Mouse (Mus musculus): Measurements from ENCODE around the gene Hmg20b.

Gene Hmg20b

DNA sequence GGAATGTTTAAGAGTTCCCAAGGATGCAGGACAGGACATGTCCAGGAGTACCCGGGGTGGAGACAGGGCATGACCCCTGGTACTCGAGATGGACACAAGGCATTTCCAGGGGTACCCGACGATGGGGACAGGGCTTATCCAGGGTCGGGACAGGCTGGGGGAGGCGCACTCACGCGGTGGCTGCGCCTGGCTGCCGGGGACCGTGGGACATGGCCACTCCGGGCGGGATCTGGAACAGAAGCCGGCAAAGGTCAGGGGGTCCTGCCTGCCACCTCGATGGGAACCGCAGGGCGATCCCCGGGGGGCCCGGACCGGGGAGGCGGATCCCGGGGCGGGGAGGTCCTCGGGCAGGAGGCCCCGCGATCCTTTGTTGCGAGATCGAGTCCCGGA is 324 bp downstream of the Hmg20b start:
- DNase-seq = no peak

DNA sequence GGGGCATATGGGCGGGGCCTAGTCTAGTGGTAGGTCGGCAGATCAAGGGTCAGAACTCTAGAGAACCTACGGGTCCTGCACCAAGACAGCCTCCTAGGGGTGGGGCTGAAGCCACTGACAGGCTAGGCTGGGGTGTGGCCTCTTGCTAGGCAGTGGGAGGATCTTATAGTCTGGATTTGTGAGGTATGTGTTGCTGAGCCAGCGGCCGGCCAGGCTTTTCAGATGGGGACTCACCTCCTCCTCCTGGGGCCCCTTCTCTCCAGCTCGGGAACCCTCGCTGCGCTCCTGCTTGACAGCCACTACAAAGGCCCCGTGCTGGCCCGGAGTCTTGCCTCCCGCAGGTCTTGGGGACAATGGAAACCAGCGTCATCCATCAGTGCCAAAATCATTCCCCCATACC is 1.1 kb downstream of the Hmg20b start:
- DNase-seq = no peak

GRCm38 (mm10) chr10:81346453-81347067 is 3.7 kb downstream of the Hmg20b start:
- DNase-seq = no peak

- no peak for DNase-seq
Measured at GRCm38 (mm10) chr10:81345162-81345534, 5.1 kb downstream of the Hmg20b start.

DNA sequence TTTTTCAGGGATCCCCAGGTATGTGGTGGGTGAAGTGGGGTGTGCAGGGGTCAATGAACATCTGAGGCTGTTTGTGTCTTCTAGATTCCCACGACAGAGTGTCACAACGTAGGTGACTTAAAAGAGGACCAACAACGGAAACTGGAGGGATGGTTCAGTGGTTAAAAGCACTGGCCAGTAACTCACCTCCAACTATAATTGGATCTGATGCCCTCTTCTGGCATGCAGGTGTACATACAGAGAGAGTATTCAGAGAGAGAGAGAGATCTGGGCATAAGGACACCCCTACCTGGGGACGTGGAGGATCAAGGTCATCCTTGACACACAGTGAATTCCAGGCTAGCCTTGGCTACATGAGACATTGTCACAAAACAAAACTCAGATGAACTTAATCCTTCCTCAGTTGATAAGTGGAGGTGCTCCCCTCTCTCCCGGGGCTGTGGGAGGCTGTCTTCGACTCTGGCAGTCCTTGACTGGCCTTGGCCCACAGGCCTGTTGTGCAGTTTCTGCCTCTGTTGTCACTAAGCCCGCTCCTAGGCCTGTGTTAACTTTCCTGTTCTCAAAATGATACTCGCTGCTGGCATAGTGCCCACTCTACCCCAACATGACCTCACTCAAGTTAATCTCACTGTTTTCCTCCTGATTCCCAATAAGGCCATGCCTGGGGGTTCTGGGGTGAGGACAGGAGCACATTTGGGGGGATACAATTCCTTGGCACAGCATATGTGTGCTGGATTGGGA is 5.7 kb downstream of the Hmg20b start:
- DNase-seq = no peak

DNA sequence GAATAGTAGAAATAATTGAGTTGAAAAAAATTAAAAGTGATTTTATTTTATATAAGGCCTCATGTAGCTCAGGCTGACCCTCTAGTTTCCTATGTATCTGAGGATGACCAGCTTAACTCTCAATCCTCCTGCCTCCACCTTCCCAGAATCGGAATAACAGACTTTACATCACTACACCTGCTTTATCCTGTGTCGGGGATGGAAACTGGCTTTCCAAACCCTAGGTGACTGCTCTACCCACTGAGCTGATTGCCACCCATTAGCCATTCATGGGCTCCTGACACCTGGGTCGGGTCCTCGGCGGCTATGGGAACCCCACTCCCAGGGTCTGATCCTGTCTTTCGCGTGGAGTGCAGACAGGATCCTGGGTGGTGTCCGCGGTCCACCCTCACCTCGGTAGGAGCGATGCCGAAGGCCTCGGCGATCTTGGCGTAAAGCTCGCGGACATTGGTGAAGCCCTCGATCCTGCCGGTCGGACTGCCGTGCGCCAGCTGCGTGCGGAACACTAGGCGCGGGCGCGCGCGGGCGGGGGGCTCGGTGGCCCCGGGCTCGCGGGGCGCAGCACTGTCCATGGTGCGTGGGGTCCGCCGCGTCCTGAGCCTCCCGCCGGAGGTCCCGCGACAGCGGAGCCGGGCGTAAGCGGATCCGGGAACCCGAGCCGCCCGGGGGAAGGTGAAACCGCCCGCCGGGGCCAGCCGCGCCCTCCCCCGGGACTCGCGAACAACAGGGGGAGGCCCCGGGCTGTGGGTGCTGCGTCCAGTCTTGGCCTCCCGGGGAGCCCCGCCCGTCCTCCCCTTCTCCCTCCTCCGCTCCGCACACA is 7.4 kb downstream of the Hmg20b start, which contains the start of gene Gipc3:
TSS of gene Gipc3 (minus strand) at position 581 of the 820 bp plus-strand sequence.
- no peak for DNase-seq

DNA sequence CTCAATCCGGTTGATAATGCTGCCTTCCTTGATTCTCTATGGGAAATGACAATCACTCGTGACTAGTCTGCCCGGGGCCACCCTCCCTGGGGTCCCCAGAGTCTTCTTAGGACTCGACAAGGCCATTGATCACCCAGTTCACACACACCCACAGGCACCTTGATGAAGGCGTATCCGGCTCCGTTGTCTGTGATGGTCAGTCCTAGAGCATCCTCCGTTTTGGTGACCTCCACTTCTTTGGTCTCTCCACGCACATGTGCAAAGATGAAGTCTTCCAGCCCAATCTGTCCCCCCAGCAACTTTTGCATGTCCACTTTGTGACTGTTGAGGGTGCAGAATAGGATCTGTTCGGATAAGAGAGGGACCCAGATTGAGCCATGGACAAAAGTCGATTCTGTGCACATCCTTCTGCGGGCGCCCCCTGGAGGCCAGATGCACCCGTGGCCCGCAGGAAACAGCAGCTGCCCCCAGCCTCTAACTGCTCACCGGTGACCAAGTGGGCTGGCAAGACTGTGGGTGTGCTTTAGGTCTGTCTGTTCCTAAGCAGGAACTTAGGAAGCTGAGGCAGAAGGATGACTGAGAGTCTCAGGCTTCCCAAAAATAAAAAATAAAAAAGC is 8.8 kb downstream of the Hmg20b start:
- DNase-seq = peak; percentile 63 to 79

GRCm38 (mm10) chr10:81340551-81341332 is 9.5 kb downstream of the Hmg20b start:
- no peak for DNase-seq

DNA sequence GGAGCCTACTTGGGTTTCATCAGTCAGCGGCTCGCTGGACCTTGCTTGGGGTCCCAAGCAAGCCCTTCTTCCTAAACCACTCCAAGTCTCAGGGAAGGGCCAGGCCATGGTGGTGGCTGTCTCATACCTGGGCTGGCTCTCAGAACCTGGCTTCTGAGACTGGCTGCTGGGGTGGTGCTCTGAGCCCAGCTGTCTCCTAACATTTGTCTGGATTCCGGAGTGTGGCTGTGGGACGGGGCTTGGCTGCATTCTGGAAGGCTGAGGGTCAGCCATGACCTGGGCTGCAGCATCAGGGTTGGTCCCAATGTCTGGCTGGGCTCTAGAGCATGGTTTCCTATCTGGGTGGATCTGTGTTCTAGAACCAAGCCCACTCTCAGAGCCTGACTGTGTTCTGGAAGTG is 13.7 kb downstream of the Hmg20b start:
- no peak for DNase-seq

DNA sequence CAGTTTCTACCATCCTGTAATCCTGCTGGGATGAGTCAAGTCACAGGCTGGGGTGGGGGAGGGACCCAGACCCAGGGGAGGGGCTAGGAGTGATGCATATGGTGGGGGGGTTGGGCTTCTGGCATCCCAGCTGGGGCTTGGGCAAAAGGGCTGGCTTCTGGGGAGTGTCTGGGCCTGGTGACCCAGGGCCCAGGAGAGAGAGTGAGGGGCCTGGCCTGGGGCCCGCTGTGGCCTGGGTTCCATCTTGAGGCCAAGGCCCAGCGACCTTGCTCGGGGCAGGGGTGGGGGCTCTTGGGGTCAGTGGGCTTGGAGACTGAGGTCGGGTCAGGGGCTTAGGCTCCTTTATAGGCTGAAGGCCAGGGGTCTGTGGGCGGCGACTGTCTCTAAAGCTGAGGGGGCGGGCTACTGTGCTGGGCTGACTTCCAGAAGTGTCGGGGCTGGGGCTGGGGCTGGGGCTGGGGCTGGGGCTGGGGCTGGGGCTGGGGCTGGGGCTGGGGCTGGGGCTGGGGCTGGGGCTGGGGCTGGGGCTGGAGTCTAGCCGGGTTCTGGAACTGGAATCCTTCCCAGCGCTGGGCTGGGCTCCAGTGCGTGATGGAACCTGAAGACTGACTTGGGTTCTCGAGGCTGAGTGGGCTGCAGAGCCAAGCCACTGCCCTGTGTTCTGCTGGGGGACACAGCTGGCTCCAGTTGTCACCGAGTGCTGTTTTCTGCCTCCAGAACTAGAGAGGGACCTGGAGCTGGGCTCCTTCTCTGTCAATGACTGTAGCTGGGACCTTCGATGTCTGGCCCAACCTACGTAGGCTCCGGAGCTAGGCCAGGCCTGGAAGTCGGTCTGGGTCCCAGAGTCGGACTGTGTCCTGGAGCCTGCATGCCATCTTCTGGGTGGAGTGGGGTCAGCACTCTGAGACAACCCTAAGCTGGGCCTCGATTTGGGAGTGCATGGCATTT is 14.6 kb downstream of the Hmg20b start:
- no peak for DNase-seq

DNA sequence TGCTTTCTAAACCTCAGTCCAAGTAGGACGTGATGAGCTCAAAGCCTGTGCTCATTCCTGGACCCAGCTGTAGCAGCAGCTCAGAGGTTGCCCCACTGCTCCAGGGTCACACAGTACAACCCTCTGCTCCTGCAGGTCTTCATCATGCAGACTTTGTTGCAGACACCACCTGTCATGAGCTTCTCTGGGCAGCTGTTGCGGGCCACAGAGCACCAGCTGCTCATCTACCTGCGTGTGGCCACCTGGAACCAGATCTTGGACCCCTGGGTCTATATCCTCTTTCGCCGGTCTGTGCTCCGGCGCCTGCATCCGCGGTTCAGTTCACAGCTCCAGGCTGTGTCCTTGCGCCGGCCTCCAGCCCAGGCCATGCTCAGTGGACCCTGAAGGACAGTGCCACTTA is 16.0 kb downstream of the Hmg20b start:
- no peak for DNase-seq

- DNase-seq = no peak
Measured at GRCm38 (mm10) chr10:81332277-81332676, 18.0 kb downstream of the Hmg20b start.

GRCm38 (mm10) chr10:81330007-81330406 is 20.3 kb downstream of the Hmg20b start:
- DNase-seq = no peak

GRCm38 (mm10) chr10:81329194-81329975 is 20.9 kb downstream of the Hmg20b start:
- DNase-seq = no peak

- DNase-seq = no peak
Measured at GRCm38 (mm10) chr10:81328386-81328785, 21.9 kb downstream of the Hmg20b start, which contains the start of gene Tbxa2r. TSS of gene Tbxa2r (plus strand) at chr10:81328731.

GRCm38 (mm10) chr10:81327959-81328358 is 22.3 kb downstream of the Hmg20b start:
- DNase-seq = no peak

- no peak for DNase-seq
Measured at GRCm38 (mm10) chr10:81326858-81327257, 23.4 kb downstream of the Hmg20b start.

DNA sequence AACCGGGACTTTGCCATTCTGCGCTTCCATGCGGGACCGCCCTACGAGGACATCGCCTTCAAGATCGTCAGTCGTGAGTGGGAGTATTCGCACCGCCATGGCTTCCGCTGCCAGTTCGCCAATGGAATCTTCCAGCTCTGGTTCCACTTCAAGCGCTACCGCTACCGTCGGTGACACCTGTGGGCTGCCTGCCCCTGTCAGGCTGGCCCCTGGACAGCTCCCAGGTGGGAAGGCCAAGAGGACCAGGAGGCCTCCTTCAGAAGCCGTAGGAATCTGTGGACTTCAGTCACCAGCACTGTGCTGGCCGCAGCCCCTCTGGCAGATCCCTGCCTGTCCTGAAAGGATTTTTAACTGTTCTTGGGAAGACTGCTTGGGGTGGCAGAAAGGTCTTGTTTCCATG is 24.5 kb downstream of the Hmg20b start:
- peak in 1 of 2 experiments; percentile 6 for DNase-seq

- DNase-seq = no peak
Measured at GRCm38 (mm10) chr10:81325176-81325575, 25.1 kb downstream of the Hmg20b start.

GRCm38 (mm10) chr10:81323791-81324530 is 26.3 kb downstream of the Hmg20b start:
- peak in 1 of 2 experiments; percentile 6 for DNase-seq
